Comparison of ENCODE assay signal across 18 mouse cellular contexts in the genomic region with DNA sequence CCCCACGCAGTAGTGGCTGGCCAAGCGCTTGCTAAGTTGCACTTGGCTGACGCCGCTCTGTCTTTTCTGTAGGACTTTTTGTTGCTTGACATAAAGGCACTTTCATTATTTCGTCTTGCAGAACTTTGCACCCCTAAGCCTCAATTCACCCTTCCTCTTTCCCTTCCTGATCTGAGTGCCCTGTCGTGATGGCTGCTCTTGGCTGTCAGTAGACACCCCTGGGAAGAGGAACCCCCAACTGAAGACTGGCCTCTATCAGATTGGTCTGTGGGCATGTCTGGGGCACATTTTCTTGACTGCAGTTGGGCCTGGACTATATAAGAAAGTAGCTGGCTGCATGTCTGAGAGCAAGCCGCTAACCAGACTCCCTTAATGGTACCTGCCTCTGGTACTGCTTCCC.
"Had no signal": no experiment of that assay in that cellular context is flagged by ENCODE, and none has a peak within 500 bp of the region (broad histone marks: within the 10 kb centered on the region; RNA-seq: fewer than 3 reads in every experiment).

No protein-coding gene starts in this region.

- H3K4me3 ChIP-seq: kidney, embryonic 15.5 days; limb, embryonic 10.5 days; limb, embryonic 13.5 days; midbrain, embryonic 13.5 days had no signal

- H3K9ac ChIP-seq: kidney, embryonic 15.5 days; limb, embryonic 13.5 days; liver, embryonic 14.5 days; liver, postnatal 0 days; lung, embryonic 14.5 days; midbrain, embryonic 13.5 days had no signal

- H3K9me3 ChIP-seq: kidney, embryonic 15.5 days; limb, embryonic 10.5 days; limb, embryonic 13.5 days had no signal

- H3K36me3 ChIP-seq: kidney, embryonic 15.5 days; limb, embryonic 10.5 days; limb, embryonic 13.5 days; midbrain, embryonic 13.5 days had no signal

- H3K27ac ChIP-seq: kidney, embryonic 15.5 days; limb, embryonic 10.5 days; limb, embryonic 13.5 days; liver, embryonic 14.5 days; midbrain, embryonic 13.5 days; stomach, postnatal 0 days had no signal

- ATAC-seq: intestine, postnatal 0 days; liver, postnatal 0 days; lung, postnatal 0 days; midbrain, embryonic 13.5 days; midbrain, embryonic 16.5 days had no signal

- H3K4me2 ChIP-seq: kidney, embryonic 15.5 days; limb, embryonic 13.5 days; lung, embryonic 14.5 days; midbrain, embryonic 13.5 days had no signal

- DNase-seq: kidney, adult 8-10 months; kidney, postnatal 14 days; kidney, postnatal 4 days; liver; liver, postnatal 0 days; lung, embryonic 14.5 days; right cerebral cortex, postnatal 4 days; thymus, adult 18-20 months; thymus, postnatal 36 days had no signal

- H3K27me3 ChIP-seq: kidney, embryonic 15.5 days; limb, embryonic 13.5 days; midbrain, embryonic 13.5 days had no signal
